ENCODE assay signal across 8 mouse cellular contexts in genomic region chr11:55078502-55078901, GRCm38 (mm10). TPM values are rescaled to one million over a fixed set of nuclear protein-coding genes. Genes with fewer than 3 reads are reported as not detected.
DNase-seq lines count a peak whose midpoint lies in the region; ATAC-seq and TF ChIP-seq lines count a peak whose summit lies in the region.

No protein-coding gene starts in this region.

- peaks cover 6% of the 10 kb centered on the region; the same call in 1 of the 2 replicates for H3K4me1 ChIP-seq in lung, embryonic 14.5 days (ENCODE audit: insufficient read depth)
- peaks cover 13% of the 10 kb centered on the region; the same call in 1 of the 2 replicates for H3K4me1 ChIP-seq in embryonic facial prominence, embryonic 15.5 days
- peaks cover 22% of the 10 kb centered on the region for H3K4me1 ChIP-seq in limb, embryonic 15.5 days
- H3K4me1 ChIP-seq in stomach, postnatal 0 days (replicated peaks; ENCODE audit: control insufficient read depth, insufficient read depth) = 0 out of 2 replicates have a peak, but pooled peaks cover 2% of the 10 kb centered on the region

- no peak for TF ChIP-seq CTCF in lung, embryonic 14.5 days (IDR thresholded peaks at IDR 0.05; ENCODE audit: low read depth)
- no peak for TF ChIP-seq CTCF in stomach, postnatal 0 days (IDR thresholded peaks at IDR 0.05; ENCODE audit: low read depth)

- no peak for ATAC-seq in lung, embryonic 14.5 days (ENCODE audit: insufficient read depth)
- no peak for ATAC-seq in embryonic facial prominence, embryonic 15.5 days (ENCODE audit: insufficient number of reproducible peaks, low FRiP score, low TSS enrichment, low read depth)
- ATAC-seq in limb, embryonic 15.5 days (ENCODE audit: insufficient number of reproducible peaks, low FRiP score, low TSS enrichment, low read depth) = no peak
- ATAC-seq in stomach, postnatal 0 days (ENCODE audit: low FRiP score, low TSS enrichment) = no peak

- H3K9ac ChIP-seq in lung, embryonic 14.5 days = no peak overlapping the region
- H3K9ac ChIP-seq in embryonic facial prominence, embryonic 15.5 days = peak overlapping the region; percentile 21; the same call in 1 of the 2 replicates
- H3K9ac ChIP-seq in limb, embryonic 15.5 days = no peak overlapping the region
- H3K9ac ChIP-seq in stomach, postnatal 0 days (ENCODE audit: low read length) = peak overlapping the region; percentile 59; the same call in 1 of the 2 replicates

- peak overlapping the region; percentile 49 for H3K4me3 ChIP-seq in lung, embryonic 14.5 days (ENCODE audit: low read depth, low read length)
- no peak overlapping the region for H3K4me3 ChIP-seq in embryonic facial prominence, embryonic 15.5 days (replicated peaks)
- H3K4me3 ChIP-seq in limb, embryonic 15.5 days = no peak overlapping the region
- no peak overlapping the region for H3K4me3 ChIP-seq in stomach, postnatal 0 days (ENCODE audit: low read depth, low read length)

- no peaks in the 10 kb centered on the region for H3K9me3 ChIP-seq in lung, embryonic 14.5 days (ENCODE audit: low read depth, low read length)
- no peaks in the 10 kb centered on the region for H3K9me3 ChIP-seq in embryonic facial prominence, embryonic 15.5 days (replicated peaks)
- no peaks in the 10 kb centered on the region for H3K9me3 ChIP-seq in limb, embryonic 15.5 days
- no peaks in the 10 kb centered on the region for H3K9me3 ChIP-seq in stomach, postnatal 0 days (ENCODE audit: control insufficient read depth, low read length)

- no peak for DNase-seq in lung, embryonic 14.5 days
- no peak for DNase-seq in lung, adult 18-20 months
- DNase-seq in stomach, postnatal 0 days (ENCODE audit: low spot score) = no peak
- no peak for DNase-seq in left cerebral cortex, adult 18-20 months (ENCODE audit: low spot score in 2 of 2)
- DNase-seq in gastrocnemius, postnatal 25 days = no peak
- no peak for DNase-seq in kidney, postnatal 36 days

- H3K27me3 ChIP-seq in lung, embryonic 14.5 days (ENCODE audit: insufficient read depth, low read length) = 0 out of 2 replicates have a peak, but pooled peaks cover 4% of the 10 kb centered on the region
- H3K27me3 ChIP-seq in embryonic facial prominence, embryonic 15.5 days = no peaks in the 10 kb centered on the region; the same call in 1 of the 2 replicates
- H3K27me3 ChIP-seq in limb, embryonic 15.5 days = 0 out of 2 replicates have a peak, but pooled peaks cover 6% of the 10 kb centered on the region
- no peaks in the 10 kb centered on the region for H3K27me3 ChIP-seq in stomach, postnatal 0 days (ENCODE audit: control insufficient read depth, insufficient read depth, low read length)

- H3K27ac ChIP-seq in lung, embryonic 14.5 days (ENCODE audit: low read depth) = no peak overlapping the region
- H3K27ac ChIP-seq in embryonic facial prominence, embryonic 15.5 days (replicated peaks) = no peak overlapping the region
- H3K27ac ChIP-seq in limb, embryonic 15.5 days = no peak overlapping the region
- no peak overlapping the region for H3K27ac ChIP-seq in stomach, postnatal 0 days (replicated peaks)

- H3K36me3 ChIP-seq in lung, embryonic 14.5 days (ENCODE audit: insufficient read depth) = no peaks in the 10 kb centered on the region
- H3K36me3 ChIP-seq in embryonic facial prominence, embryonic 15.5 days = no peaks in the 10 kb centered on the region
- no peaks in the 10 kb centered on the region for H3K36me3 ChIP-seq in limb, embryonic 15.5 days
- H3K36me3 ChIP-seq in stomach, postnatal 0 days (ENCODE audit: control insufficient read depth, insufficient read depth, low read length) = no peaks in the 10 kb centered on the region

- TF ChIP-seq EP300 in stomach, postnatal 0 days (optimal IDR thresholded peaks at IDR 0.05) = no peak

- H3K4me2 ChIP-seq in lung, embryonic 14.5 days = peak overlapping the region; percentile 96
- H3K4me2 ChIP-seq in embryonic facial prominence, embryonic 15.5 days (replicated peaks) = no peak overlapping the region
- H3K4me2 ChIP-seq in limb, embryonic 15.5 days = peak overlapping the region; percentile 93; the same call in 1 of the 2 replicates
- no peak overlapping the region for H3K4me2 ChIP-seq in stomach, postnatal 0 days (replicated peaks; ENCODE audit: low read depth)

- WGBS in lung, embryonic 14.5 days = 61% methylated on average over 3 of the region's 3 CpGs
- WGBS in embryonic facial prominence, embryonic 15.5 days = 44% methylated on average over 3 of the region's 3 CpGs
- 51% methylated on average over 3 of the region's 3 CpGs for WGBS in limb, embryonic 15.5 days
- 57% methylated on average over 3 of the region's 3 CpGs for WGBS in stomach, postnatal 0 days

RNA-seq across cellular contexts. Expression of gene Ccdc69, which starts 0.6 kb away (rescaled TPM):
- 1.9 and 2.4 TPM in 2 replicates for polyA plus RNA-seq in lung, embryonic 14.5 days (2014; fragmentation: Nextera tagmentation; extraction: Ambion mirVana)
- polyA plus RNA-seq in embryonic facial prominence, embryonic 15.5 days (2015; fragmentation: Nextera tagmentation; extraction: Ambion mirVana) = 1.8 and 2.4 TPM in 2 replicates
- polyA plus RNA-seq in limb, embryonic 15.5 days (2015; fragmentation: Nextera tagmentation; extraction: Ambion mirVana) = 1.7 and 3.8 TPM in 2 replicates
- 5.1 and 5.4 TPM in 2 replicates for polyA plus RNA-seq in stomach, postnatal 0 days (2015; fragmentation: Nextera tagmentation; extraction: Ambion mirVana)
- total RNA-seq in left cerebral cortex, adult 18-20 months (2021) = under 1 TPM; 0.47 to 0.77 TPM
- total RNA-seq in gastrocnemius, postnatal 25 days (2021) = 1 to 10 TPM; 5.9 to 6.2 TPM

RNA-seq across cellular contexts. Expression of gene Gm2a, which starts 19.4 kb away (rescaled TPM):
- polyA plus RNA-seq in lung, embryonic 14.5 days (2014; fragmentation: Nextera tagmentation; extraction: Ambion mirVana) = 15.4 and 18.4 TPM in 2 replicates
- polyA plus RNA-seq in embryonic facial prominence, embryonic 15.5 days (2015; fragmentation: Nextera tagmentation; extraction: Ambion mirVana) = 29.2 and 31.8 TPM in 2 replicates
- 38.9 and 43.1 TPM in 2 replicates for polyA plus RNA-seq in limb, embryonic 15.5 days (2015; fragmentation: Nextera tagmentation; extraction: Ambion mirVana)
- 84.3 and 89.3 TPM in 2 replicates for polyA plus RNA-seq in stomach, postnatal 0 days (2015; fragmentation: Nextera tagmentation; extraction: Ambion mirVana)
- total RNA-seq in left cerebral cortex, adult 18-20 months (2021) = 10 to 100 TPM; 29.1 to 30.7 TPM
- 1 to 10 TPM; 5.4 to 8.7 TPM for total RNA-seq in gastrocnemius, postnatal 25 days (2021)

RNA-seq across cellular contexts. Expression of gene Anxa6, which starts 45.3 kb away (rescaled TPM):
- polyA plus RNA-seq in lung, embryonic 14.5 days (2014; fragmentation: Nextera tagmentation; extraction: Ambion mirVana) = 406 and 411 TPM in 2 replicates
- 355 and 382 TPM in 2 replicates for polyA plus RNA-seq in embryonic facial prominence, embryonic 15.5 days (2015; fragmentation: Nextera tagmentation; extraction: Ambion mirVana)
- polyA plus RNA-seq in limb, embryonic 15.5 days (2015; fragmentation: Nextera tagmentation; extraction: Ambion mirVana) = 380 and 403 TPM in 2 replicates
- polyA plus RNA-seq in stomach, postnatal 0 days (2015; fragmentation: Nextera tagmentation; extraction: Ambion mirVana) = 140 and 141 TPM in 2 replicates
- total RNA-seq in left cerebral cortex, adult 18-20 months (2021) = 10 to 100 TPM; 86.6 to 97.2 TPM
- 100 to 1,000 TPM; 180 to 209 TPM for total RNA-seq in gastrocnemius, postnatal 25 days (2021)

Comparison
In these comparisons a context has a peak if more than half of its experiments do, and no peak if none do; other contexts are left out.
1. H3K4me2 ChIP-seq: peak in lung, embryonic 14.5 days (single experiment) and limb, embryonic 15.5 days (single experiment); none in embryonic facial prominence, embryonic 15.5 days (single experiment) and stomach, postnatal 0 days (single experiment).
2. H3K9ac ChIP-seq: peak in embryonic facial prominence, embryonic 15.5 days (single experiment) and stomach, postnatal 0 days (single experiment); none in lung, embryonic 14.5 days (single experiment) and limb, embryonic 15.5 days (single experiment).